Mouse (Mus musculus) erythroblast, adult 5-6 weeks (primary cell): ENCODE measurements around the gene Gm5483. TPM values are rescaled to one million over a fixed set of nuclear protein-coding genes. Genes with fewer than 3 reads are reported as not detected.
"Not testable (repeated sequence)": the region's sequence is repeated elsewhere in the genome, so short reads cannot be mapped to it uniquely, and the experiment has no call there.

Experiments used
- ATAC-seq: replicated peaks from 2 replicates; pipeline ENCODE4 v1.8.0; 2016; ENCODE audit warnings: moderate number of reproducible peaks, mild to moderate bottlenecking, moderate TSS enrichment, inconsistent platforms; ENCODE audit not compliant: poor library complexity, low FRiP score, severe bottlenecking
- total RNA-seq, 2 experiments: library from RNA; stranded (forward) in 1 of 2; stranded (reverse) in 1 of 2; fragments of 150-400 nt in 1 of 2; fragments of 200-764, 138-1000 nt in 1 of 2; gene quantifications; 2 replicates each; pipeline versions ENCODE4 v1.2.3 to v1.2.4; 2015 to 2017; ENCODE audit warnings: low replicate concordance in 2 of 2

Gene Gm5483
- total RNA-seq (2015; ENCODE audit: low replicate concordance) (27.0 and 42.1 TPM in 2 replicates), total RNA-seq (2017; ENCODE audit: low replicate concordance) (16.6 and 23.1 TPM in 2 replicates)

- not testable (repeated sequence) for ATAC-seq
Observed at GRCm38 (mm10) chr16:36183912-36184311, at the start of gene Gm5483. Gene Gm5483, plus strand, starts transcription at chr16:36184212.

- no peak for ATAC-seq
Observed at GRCm38 (mm10) chr16:36138201-36138600, 45.8 kb upstream of the Gm5483 start.

GRCm38 (mm10) chr16:36156402-36156975 lies 27.5 kb upstream of the Gm5483 start, which contains the start of gene Stfa2l1:
Gene Stfa2l1, plus strand, starts transcription at chr16:36156811.
- ATAC-seq, result no peak

GRCm38 (mm10) chr16:36167841-36168240 lies 16.2 kb upstream of the Gm5483 start:
- not testable (repeated sequence) for ATAC-seq

- no peak for ATAC-seq
Observed at GRCm38 (mm10) chr16:36176108-36176507, 7.9 kb upstream of the Gm5483 start.

- no peak for ATAC-seq
Observed at GRCm38 (mm10) chr16:36179910-36180309, 4.1 kb upstream of the Gm5483 start.

GRCm38 (mm10) chr16:36199226-36199625 lies 15.2 kb downstream of the Gm5483 start:
- ATAC-seq, result no peak

GRCm38 (mm10) chr16:36203846-36204245 lies 19.8 kb downstream of the Gm5483 start:
- ATAC-seq, result no peak

- not testable (repeated sequence) for ATAC-seq
Observed at GRCm38 (mm10) chr16:36205684-36206083, 21.7 kb downstream of the Gm5483 start.

- ATAC-seq, result no peak
Observed at GRCm38 (mm10) chr16:36209967-36210453, 26.0 kb downstream of the Gm5483 start, which contains the start of gene Gm5416. Gene Gm5416, plus strand, starts transcription at chr16:36210403.

- ATAC-seq, result not testable (repeated sequence)
Observed at GRCm38 (mm10) chr16:36221168-36221567, 37.2 kb downstream of the Gm5483 start, which contains the start of gene 2010005H15Rik. Gene 2010005H15Rik, plus strand, starts transcription at chr16:36221468.

Other genes starting within 250 kb of the Gm5483 start
- 21.3 and 23.0 TPM in 2 replicates for gene Parp9, start 245.7 kb upstream of the Gm5483 start, total RNA-seq (2015; ENCODE audit: low replicate concordance)
- gene Parp9, start 245.7 kb upstream of the Gm5483 start, total RNA-seq (2017; ENCODE audit: low replicate concordance), result 30.7 and 41.3 TPM in 2 replicates
- 13.3 and 15.0 TPM in 2 replicates for gene Dtx3l, start 245.1 kb upstream of the Gm5483 start, total RNA-seq (2015; ENCODE audit: low replicate concordance)
- 25.2 and 25.4 TPM in 2 replicates for gene Dtx3l, start 245.1 kb upstream of the Gm5483 start, total RNA-seq (2017; ENCODE audit: low replicate concordance)
- gene Kpna1, start 205.5 kb upstream of the Gm5483 start, total RNA-seq (2015; ENCODE audit: low replicate concordance), result 29.8 and 43.5 TPM in 2 replicates
- gene Kpna1, start 205.5 kb upstream of the Gm5483 start, total RNA-seq (2017; ENCODE audit: low replicate concordance), result 34.3 and 55.9 TPM in 2 replicates
- 1.7 and 8.6 TPM in 2 replicates for gene Wdr5b, start 143.0 kb upstream of the Gm5483 start, total RNA-seq (2015; ENCODE audit: low replicate concordance)
- gene Wdr5b, start 143.0 kb upstream of the Gm5483 start, total RNA-seq (2017; ENCODE audit: low replicate concordance), result 2.6 and 3.7 TPM in 2 replicates
- 13.0 and 31.1 TPM in 2 replicates for gene Fam162a, start 112.6 kb upstream of the Gm5483 start, total RNA-seq (2015; ENCODE audit: low replicate concordance)
- gene Fam162a, start 112.6 kb upstream of the Gm5483 start, total RNA-seq (2017; ENCODE audit: low replicate concordance), result 8.1 and 37.1 TPM in 2 replicates
- gene Ccdc58, start 112.5 kb upstream of the Gm5483 start, total RNA-seq (2015; ENCODE audit: low replicate concordance), result 4.8 and 21.3 TPM in 2 replicates
- 2.6 and 10.6 TPM in 2 replicates for gene Ccdc58, start 112.5 kb upstream of the Gm5483 start, total RNA-seq (2017; ENCODE audit: low replicate concordance)
- gene Csta1, start 53.0 kb upstream of the Gm5483 start, total RNA-seq (2015; ENCODE audit: low replicate concordance), result not detected in 2 replicates
- not detected in 2 replicates for gene Csta1, start 53.0 kb upstream of the Gm5483 start, total RNA-seq (2017; ENCODE audit: low replicate concordance)
- gene Stfa2l1, start 27.4 kb upstream of the Gm5483 start, total RNA-seq (2015; ENCODE audit: low replicate concordance), result 55.3 and 63.3 TPM in 2 replicates
- 2.2 and 7.4 TPM in 2 replicates for gene Stfa2l1, start 27.4 kb upstream of the Gm5483 start, total RNA-seq (2017; ENCODE audit: low replicate concordance)
- not detected in 2 replicates for gene Gm5416, start 26.2 kb downstream of the Gm5483 start, total RNA-seq (2015; ENCODE audit: low replicate concordance)
- not detected in 2 replicates for gene Gm5416, start 26.2 kb downstream of the Gm5483 start, total RNA-seq (2017; ENCODE audit: low replicate concordance)
- not detected in 2 replicates for gene 2010005H15Rik, start 37.3 kb downstream of the Gm5483 start, total RNA-seq (2015; ENCODE audit: low replicate concordance)
- not detected in 2 replicates for gene 2010005H15Rik, start 37.3 kb downstream of the Gm5483 start, total RNA-seq (2017; ENCODE audit: low replicate concordance)
- 1.5 and 6.5 TPM in 2 replicates for gene Stfa1, start 92.7 kb downstream of the Gm5483 start, total RNA-seq (2015; ENCODE audit: low replicate concordance)
- gene Stfa1, start 92.7 kb downstream of the Gm5483 start, total RNA-seq (2017; ENCODE audit: low replicate concordance), result 2.7 TPM in 1 of 2 replicates, not detected in the other
- not detected in 2 replicates for gene BC117090, start 150.1 kb downstream of the Gm5483 start, total RNA-seq (2015; ENCODE audit: low replicate concordance)
- not detected in 2 replicates for gene BC117090, start 150.1 kb downstream of the Gm5483 start, total RNA-seq (2017; ENCODE audit: low replicate concordance)
- gene BC100530, start 183.5 kb downstream of the Gm5483 start, total RNA-seq (2015; ENCODE audit: low replicate concordance), result 4.2 TPM in 1 of 2 replicates, not detected in the other
- 8.6 TPM in 1 of 2 replicates, not detected in the other for gene BC100530, start 183.5 kb downstream of the Gm5483 start, total RNA-seq (2017; ENCODE audit: low replicate concordance)
- gene Stfa2, start 224.2 kb downstream of the Gm5483 start, total RNA-seq (2015; ENCODE audit: low replicate concordance), result not detected in 2 replicates
- not detected in 2 replicates for gene Stfa2, start 224.2 kb downstream of the Gm5483 start, total RNA-seq (2017; ENCODE audit: low replicate concordance)